Mouse (Mus musculus) midbrain, postnatal 0 days (tissue): ENCODE measurements around the gene Kcnj4. TPM values are rescaled to one million over a fixed set of nuclear protein-coding genes. Genes with fewer than 3 reads are reported as not detected.
A peak's percentile ranks its signal among the peaks of the same experiment; 100 is the strongest.

Experiments used
- ATAC-seq: fragments of 200-750 bp; cut with Nextera tagmentation; 2 replicates; pipeline ENCODE4 v1.8.0; 2017; ENCODE audit warnings: moderate number of reproducible peaks, mild to moderate bottlenecking, moderate TSS enrichment, moderate library complexity; ENCODE audit not compliant: low FRiP score
- DNase-seq: peaks from one replicate; pipeline ENCODE4 v3.0.0-alpha.2; 2015; ENCODE audit warnings: low spot score
- H3K27ac ChIP-seq: fragments of 300-500 bp; sonication (generic); 2 replicates; pipeline ENCODE4 v1.5.1; 2014; ENCODE audit warnings: low read depth, mild to moderate bottlenecking, low read length, mixed read lengths
- H3K27me3 ChIP-seq: fragments of 300-500 bp; sonication (generic); 2 replicates; pipeline ENCODE4 v1.6.1; 2014; ENCODE audit warnings: low read length, control low read depth, mixed read lengths; ENCODE audit not compliant: insufficient read depth
- H3K36me3 ChIP-seq: fragments of 300-500 bp; sonication (generic); 2 replicates; pipeline ENCODE4 v1.6.1; 2014; ENCODE audit warnings: low read length, control low read depth, mixed read lengths; ENCODE audit not compliant: insufficient read depth
- H3K4me1 ChIP-seq: fragments of 300-500 bp; sonication (generic); 2 replicates; pipeline ENCODE4 v1.6.1; 2014; ENCODE audit warnings: mild to moderate bottlenecking, control low read depth, antibody characterized with exemption, low read length, mixed read lengths; ENCODE audit not compliant: insufficient read depth
- H3K4me2 ChIP-seq: fragments of 300-500 bp; sonication (generic); 2 replicates; pipeline ENCODE4 v1.6.1; 2014; ENCODE audit warnings: low read depth, mild to moderate bottlenecking, low read length, mixed read lengths; ENCODE audit not compliant: poor library complexity, severe bottlenecking
- H3K4me3 ChIP-seq: fragments of 300-500 bp; sonication (generic); 2 replicates; pipeline ENCODE4 v1.5.1; 2014; ENCODE audit warnings: low read depth, mild to moderate bottlenecking, low read length, moderate library complexity
- H3K9ac ChIP-seq: fragments of 300-500 bp; sonication (generic); replicated peaks from 2 replicates; pipeline ENCODE4 v1.6.1; 2014; ENCODE audit warnings: mild to moderate bottlenecking, low read length, moderate library complexity, mixed read lengths; ENCODE audit not compliant: poor library complexity, severe bottlenecking
- H3K9me3 ChIP-seq: fragments of 300-500 bp; sonication (generic); 2 replicates; pipeline ENCODE4 v1.6.1; 2016; ENCODE audit warnings: low read length, control low read depth
- CTCF ChIP-seq: IDR thresholded peaks from 2 replicates; pipeline ENCODE4 v1.5.1; 2016; ENCODE audit warnings: antibody characterized with exemption, mild to moderate bottlenecking
- WGBS: fragments of 180-500 bp; shearing (Covaris S2); extraction: QIAGEN DNeasy Blood & Tissue Kit; methylation state at CpG from one replicate; pipeline ENCODE4 v1.1.7; 2014; 5-methylcytosine and 5-hydroxymethylcytosine counted together
- polyA plus RNA-seq: library from polyadenylated mRNA; unstranded; fragments of >200 nt; fragmentation: Nextera tagmentation; extraction: Ambion mirVana; gene quantifications from 2 replicates; pipeline ENCODE4 v1.2.1, GENCODE M21; 2015
- total RNA-seq: library from RNA; depleted of rRNA; stranded (reverse); fragments of >200 nt; gene quantifications from 2 replicates; pipeline ENCODE4 v1.2.3, GENCODE M21; 2014

The Kcnj4 gene
- total and polyA plus RNA-seq, 2 experiments from 2014 or later, result 0.11 to 2.2 TPM

GRCm38 (mm10) chr15:79516171-79517096 lies 11.4 kb upstream of the Kcnj4 start, which contains the start of gene Kdelr3:
Gene Kdelr3, plus strand, starts transcription at chr15:79516411.
- peak; percentile 48 for DNase-seq
- peak within 1 kb of the TSS; percentile 67 for H3K4me2 ChIP-seq
- H3K9me3 ChIP-seq, result no peaks in the 10 kb centered on the region
- peak within 1 kb of the TSS; percentile 39 for H3K4me3 ChIP-seq
- ATAC-seq, result peak; percentile 14; the same call in 1 of the 2 replicates
- peaks cover 39% of the 10 kb centered on the region for H3K27me3 ChIP-seq
- H3K36me3 ChIP-seq, result no peaks in the 10 kb centered on the region
- H3K4me1 ChIP-seq, result peaks cover 6% of the 10 kb centered on the region; the same call in 1 of the 2 replicates
- TF ChIP-seq CTCF, result no peak
- 1% methylated on average over 61 of the region's 71 CpGs for WGBS
- H3K9ac ChIP-seq, result 0 out of 2 replicates have a peak within 1 kb of the TSS, but pooled peaks have one; percentile 19
- H3K27ac ChIP-seq, result no peak within 1 kb of the TSS

- ATAC-seq, result no peak
- H3K27me3 ChIP-seq, result peaks cover 43% of the 10 kb centered on the region
- H3K9me3 ChIP-seq, result no peaks in the 10 kb centered on the region
- H3K36me3 ChIP-seq, result no peaks in the 10 kb centered on the region
- peaks cover 6% of the 10 kb centered on the region; the same call in 1 of the 2 replicates for H3K4me1 ChIP-seq
- no peak overlapping the region for H3K4me3 ChIP-seq
- H3K9ac ChIP-seq, result no peak overlapping the region
- no peak overlapping the region for H3K27ac ChIP-seq
- TF ChIP-seq CTCF, result no peak
- no peak overlapping the region for H3K4me2 ChIP-seq
- DNase-seq, result no peak
- WGBS, result 11% methylated on average over 9 of the region's 9 CpGs
Observed at GRCm38 (mm10) chr15:79513940-79514339, 8.9 kb upstream of the Kcnj4 start.

- no peak overlapping the region for H3K27ac ChIP-seq
- H3K36me3 ChIP-seq, result no peaks in the 10 kb centered on the region
- 0 out of 2 replicates have a peak overlapping the region, but pooled peaks have one; percentile 20 for H3K9ac ChIP-seq
- peaks cover 41% of the 10 kb centered on the region for H3K27me3 ChIP-seq
- H3K4me2 ChIP-seq, result peak overlapping the region; percentile 71
- TF ChIP-seq CTCF, result peak; percentile 11; the same call in 1 of the 2 replicates
- 1% methylated on average over 59 of the region's 61 CpGs for WGBS
- DNase-seq (peak; percentile 90), ATAC-seq (peak; percentile 82)
- H3K9me3 ChIP-seq, result no peaks in the 10 kb centered on the region
- H3K4me1 ChIP-seq, result peaks cover 6% of the 10 kb centered on the region; the same call in 1 of the 2 replicates
- peak overlapping the region; percentile 39 for H3K4me3 ChIP-seq
Observed at GRCm38 (mm10) chr15:79511553-79512320, 6.7 kb upstream of the Kcnj4 start.

GRCm38 (mm10) chr15:79510425-79510824 lies 5.4 kb upstream of the Kcnj4 start:
- WGBS, result 83% methylated on average over 7 of the region's 7 CpGs
- Histone ChIP-seq H3K27ac (no peak overlapping the region), H3K36me3 (no peaks in the 10 kb centered on the region), H3K9me3 (no peaks in the 10 kb centered on the region), H3K4me2 (no peak overlapping the region), H3K4me1 (no peaks in the 10 kb centered on the region; the same call in 1 of the 2 replicates), H3K9ac (no peak overlapping the region), H3K27me3 (peaks cover 42% of the 10 kb centered on the region), H3K4me3 (no peak overlapping the region)
- TF ChIP-seq CTCF, result no peak
- DNase-seq (no peak), ATAC-seq (no peak)

- Histone ChIP-seq H3K4me3 (no peak overlapping the region), H3K27me3 (peaks cover 43% of the 10 kb centered on the region), H3K4me1 (peaks cover 4% of the 10 kb centered on the region; the same call in 1 of the 2 replicates), H3K4me2 (peak overlapping the region; percentile 9; the same call in 1 of the 2 replicates), H3K36me3 (no peaks in the 10 kb centered on the region), H3K9me3 (no peaks in the 10 kb centered on the region), H3K9ac (no peak overlapping the region), H3K27ac (no peak overlapping the region)
- 38% methylated on average over 6 of the region's 6 CpGs for WGBS
- ATAC-seq (no peak), DNase-seq (no peak)
- TF ChIP-seq CTCF, result no peak
Observed at GRCm38 (mm10) chr15:79509998-79510397, 5.0 kb upstream of the Kcnj4 start.
